Comparison of ENCODE assay signal across 8 mouse cellular contexts in genomic region chr2:58199442-58199841, GRCm38 (mm10). TPM values are rescaled to one million over a fixed set of nuclear protein-coding genes. Genes with fewer than 3 reads are reported as not detected.
A peak's percentile ranks its signal among the peaks of the same experiment; 100 is the strongest.
DNase-seq lines count a peak whose midpoint lies in the region; ATAC-seq and TF ChIP-seq lines count a peak whose summit lies in the region.

No protein-coding gene starts in this region.

- in situ Hi-C loops in Patski (cut with MboI; ENCODE audit: low pct_unique_long_range_greater_than_20kb): no loop called here

- H3K4me1 ChIP-seq in liver, postnatal 0 days (ENCODE audit: insufficient read depth): no peaks in the 10 kb centered on the region

- peak; percentile 92 for TF ChIP-seq CTCF in Patski (IDR thresholded peaks at IDR 0.05)
- peak; percentile 68 for TF ChIP-seq CTCF in liver, postnatal 0 days (IDR thresholded peaks at IDR 0.05; ENCODE audit: low read depth)

- no peak overlapping the region for H3K27ac ChIP-seq in liver, postnatal 0 days (ENCODE audit: low read depth)

- DNase-seq in 416B (ENCODE audit: low read depth): peak; percentile 61
- no peak for DNase-seq in Patski (ENCODE audit: low read depth, low spot score)
- peak; percentile 74 to 88 for DNase-seq in cerebellum, postnatal 25 days
- DNase-seq in gastrocnemius, postnatal 10 days: peak; percentile 47
- peak; percentile 80 for DNase-seq in kidney, postnatal 10 days
- peak; percentile 42 for DNase-seq in liver, postnatal 0 days
- peak; percentile 31 for DNase-seq in urinary bladder, postnatal 25 days (ENCODE audit: low spot score)

- no peak for ATAC-seq in Patski
- ATAC-seq in liver, postnatal 0 days: no peak
- ATAC-seq in neutrophil, adult 5-6 weeks (ENCODE audit: extremely low read depth, insufficient number of reproducible peaks, low FRiP score, poor library complexity, severe bottlenecking): peak; percentile 69; the same call in 1 of the 2 replicates

- peaks cover 4% of the 10 kb centered on the region for H3K27me3 ChIP-seq in Patski
- no peaks in the 10 kb centered on the region for H3K27me3 ChIP-seq in liver, postnatal 0 days (ENCODE audit: insufficient read depth, low read length)

- CTCF ChIA-PET in Patski (lab: Charles Lee): interaction anchor here (0.8 to 1.0 kb wide), 2 partner anchors 78 to 82 kb away, joined by 3 read pairs; no protein-coding TSS in a partner anchor

- no peak overlapping the region for H3K4me2 ChIP-seq in liver, postnatal 0 days (ENCODE audit: low read depth, low read length)

- H3K36me3 ChIP-seq in liver, postnatal 0 days (replicated peaks; ENCODE audit: insufficient read depth, low read length): no peaks in the 10 kb centered on the region

- POLR2A ChIA-PET in Patski (lab: Charles Lee): no interaction called here

- H3K9me3 ChIP-seq in liver, postnatal 0 days (ENCODE audit: low read length): no peaks in the 10 kb centered on the region

- H3K9ac ChIP-seq in liver, postnatal 0 days (replicated peaks): no peak overlapping the region

- WGBS in liver, postnatal 0 days (ENCODE audit: insufficient replicate concordance): 59% methylated on average over 6 of the region's 6 CpGs

- TF ChIP-seq EP300 in liver, postnatal 0 days (IDR thresholded peaks at IDR 0.05; ENCODE audit: low read depth): no peak

- H3K4me3 ChIP-seq in liver, postnatal 0 days (ENCODE audit: low read depth, low read length): no peak overlapping the region

RNA-seq across cellular contexts. Expression of gene Cytip, which starts 4.1 kb away (rescaled TPM):
- 11.5 TPM for polyA plus RNA-seq in Patski (2021)
- total RNA-seq in gastrocnemius, postnatal 10 days (2021): under 1 TPM; 0.19 to 0.43 TPM
- 6.8 and 7.5 TPM in 2 replicates for polyA plus RNA-seq in liver, postnatal 0 days (2015; fragmentation: Nextera tagmentation; extraction: Ambion mirVana)
- total RNA-seq in neutrophil, adult 5-6 weeks (2017): 565 and 722 TPM in 2 replicates

Comparison
In these comparisons a context has a peak if more than half of its experiments do, and no peak if none do; other contexts are left out.
1. RNA of gene Cytip, which starts 4.1 kb away (total RNA-seq): 565 to 722 TPM in neutrophil, adult 5-6 weeks; 0.19 to 0.43 TPM in gastrocnemius, postnatal 10 days; every median in the first group is over 100 times any median in the second.